Mouse (Mus musculus) cerebellum, postnatal 25 days (tissue): ENCODE measurements at regions not wholly inside any gene's neighbourhood (a gene's known extent, or its start where the extent isn't known, plus 50 kb on each side); places are given as distances from the start of the nearest gene placed in this dataset.

ENCODE experiments used
- DNase-seq, 2 experiments: peaks; one replicate each; pipeline ENCODE4 v3.0.0; 2021; ENCODE audit warnings: mixed read lengths in 2 of 2

GRCm38 (mm10) chr2:173456083-173456482, 66.3 kb upstream of the 1700021F07Rik start:
- DNase-seq = no peak

GRCm38 (mm10) chr2:173456924-173457623, 65.3 kb upstream of the 1700021F07Rik start:
- no peak for DNase-seq

- DNase-seq = no peak
Measured at GRCm38 (mm10) chr2:173457624-173458320, 64.6 kb upstream of the 1700021F07Rik start.

- no peak for DNase-seq
Measured at GRCm38 (mm10) chr2:173458861-173459260, 63.5 kb upstream of the 1700021F07Rik start.

- no peak for DNase-seq
Measured at GRCm38 (mm10) chr2:173463313-173463712, 59.1 kb upstream of the 1700021F07Rik start.

- no peak for DNase-seq
Measured at GRCm38 (mm10) chr2:173464562-173464961, 57.8 kb upstream of the 1700021F07Rik start.

- DNase-seq = no peak
Measured at GRCm38 (mm10) chr2:173465006-173465620, 57.3 kb upstream of the 1700021F07Rik start.

GRCm38 (mm10) chr2:173468136-173468535, 54.2 kb upstream of the 1700021F07Rik start:
- no peak for DNase-seq

- no peak for DNase-seq
Measured at GRCm38 (mm10) chr2:173469756-173470155, 52.6 kb upstream of the 1700021F07Rik start.
